In the genomic region with DNA sequence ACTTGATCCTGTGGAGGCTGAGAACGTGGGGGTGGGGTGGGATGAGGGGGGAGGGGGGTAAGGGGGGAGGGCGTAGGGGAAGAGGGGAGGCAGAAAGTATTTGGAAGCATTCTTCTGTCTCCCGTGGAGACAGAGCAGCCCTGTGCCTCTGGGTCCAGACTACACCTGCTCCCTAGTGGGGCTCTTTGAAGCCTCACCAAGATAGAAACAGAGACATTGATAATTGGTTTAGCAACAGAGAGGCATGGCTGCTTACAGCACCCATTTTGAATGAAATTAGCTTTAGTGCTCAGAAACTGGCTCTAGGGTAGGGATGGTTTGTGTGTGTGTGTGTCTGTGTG, we compare ENCODE assay signal across 10 mouse cellular contexts. TPM values are rescaled to one million over a fixed set of nuclear protein-coding genes. Genes with fewer than 3 reads are reported as not detected.
A peak's percentile ranks its signal among the peaks of the same experiment; 100 is the strongest.
DNase-seq lines count a peak whose midpoint lies in the region; ATAC-seq and TF ChIP-seq lines count a peak whose summit lies in the region.
"Had no signal": no experiment of that assay in that cellular context is flagged by ENCODE, and none has a peak within 500 bp of the region (broad histone marks: within the 10 kb centered on the region; RNA-seq: fewer than 3 reads in every experiment).

No protein-coding gene starts in this region.

- H3K9ac ChIP-seq in embryonic facial prominence, embryonic 13.5 days = no peak overlapping the region
- no peak overlapping the region for H3K9ac ChIP-seq in hindbrain, postnatal 0 days (replicated peaks; ENCODE audit: low read length)

- no peaks in the 10 kb centered on the region for H3K27me3 ChIP-seq in embryonic facial prominence, embryonic 13.5 days
- no peaks in the 10 kb centered on the region for H3K27me3 ChIP-seq in hindbrain, postnatal 0 days (ENCODE audit: insufficient read depth, low read length)

- H3K36me3 ChIP-seq in embryonic facial prominence, embryonic 13.5 days = no peaks in the 10 kb centered on the region
- no peaks in the 10 kb centered on the region for H3K36me3 ChIP-seq in hindbrain, postnatal 0 days (ENCODE audit: insufficient read depth, low read length)

- H3K4me1 ChIP-seq in embryonic facial prominence, embryonic 13.5 days = peaks cover 50% of the 10 kb centered on the region
- H3K4me1 ChIP-seq in hindbrain, postnatal 0 days (ENCODE audit: insufficient read depth, low read length) = peaks cover 19% of the 10 kb centered on the region; the same call in 1 of the 2 replicates

- WGBS in embryonic facial prominence, embryonic 13.5 days = 10% methylated on average over 3 of the region's 3 CpGs
- WGBS in hindbrain, postnatal 0 days = 3% methylated on average over 2 of the region's 3 CpGs

- no peaks in the 10 kb centered on the region for H3K9me3 ChIP-seq in embryonic facial prominence, embryonic 13.5 days
- no peaks in the 10 kb centered on the region for H3K9me3 ChIP-seq in hindbrain, postnatal 0 days (ENCODE audit: low read length)

- peak; percentile 11; the same call in 1 of the 2 replicates for ATAC-seq in embryonic facial prominence, embryonic 13.5 days (ENCODE audit: insufficient number of reproducible peaks, insufficient read depth, low FRiP score, low TSS enrichment, low read depth)
- ATAC-seq in hindbrain, postnatal 0 days = peak; percentile 24; the same call in 1 of the 2 replicates

- no peak for DNase-seq in left cerebral cortex, adult 2 months (ENCODE audit: extremely low spot score in 1 of 2, low spot score in 2 of 2)
- DNase-seq in left cerebral cortex, postnatal 14 days (ENCODE audit: low spot score in 2 of 2) = no peak
- no peak for DNase-seq in hindbrain, postnatal 0 days (ENCODE audit: low spot score)
- DNase-seq in naive thymus-derived CD4-positive, alpha-beta T cell, adult 2 months (ENCODE audit: low read depth) = peak; percentile 27
- DNase-seq in right cerebral cortex, postnatal 36 days (ENCODE audit: low spot score in 2 of 2) = no peak
- no peak for DNase-seq in adrenal gland, postnatal 25 days
- no peak for DNase-seq in embryo, embryonic 10.5 days (ENCODE audit: low spot score)
- DNase-seq: right cerebral cortex, postnatal 4 days had no signal

- intact Hi-C loops in left cerebral cortex, adult 2 months (cut with DNase I) = loop anchor here (2.0 kb wide), 1 partner anchor 44 kb away; no protein-coding TSS in a partner anchor
- intact Hi-C loops in left cerebral cortex, postnatal 14 days (cut with DNase I) = no loop called here

- no peak overlapping the region for H3K4me2 ChIP-seq in embryonic facial prominence, embryonic 13.5 days
- H3K4me2 ChIP-seq in hindbrain, postnatal 0 days (ENCODE audit: low read depth, low read length) = no peak overlapping the region

- TF ChIP-seq CTCF in left cerebral cortex, adult 2 months (IDR thresholded peaks at IDR 0.05) = no peak
- TF ChIP-seq CTCF in hindbrain, postnatal 0 days (IDR thresholded peaks at IDR 0.05; ENCODE audit: low read depth) = no peak

- H3K27ac ChIP-seq in left cerebral cortex, adult 2 months = peak overlapping the region; percentile 40
- peak overlapping the region; percentile 52 for H3K27ac ChIP-seq in embryonic facial prominence, embryonic 13.5 days
- H3K27ac ChIP-seq in hindbrain, postnatal 0 days = 0 out of 2 replicates have a peak overlapping the region, but pooled peaks have one; percentile 32

- no peak overlapping the region for H3K4me3 ChIP-seq in left cerebral cortex, adult 2 months
- no peak overlapping the region for H3K4me3 ChIP-seq in embryonic facial prominence, embryonic 13.5 days
- H3K4me3 ChIP-seq in hindbrain, postnatal 0 days (ENCODE audit: low read length) = no peak overlapping the region
- H3K4me3 ChIP-seq: erythroblast, embryonic 14.5 days had no signal

RNA-seq across cellular contexts. Expression of a gene that starts 46.3 kb away (rescaled TPM):
- 10 to 100 TPM; 16.5 to 18.7 TPM for total RNA-seq in left cerebral cortex, adult 2 months (2021)
- total RNA-seq in left cerebral cortex, postnatal 14 days (2021) = 10 to 100 TPM; 10.5 to 13.0 TPM
- polyA plus RNA-seq in embryonic facial prominence, embryonic 13.5 days (2015; fragmentation: Nextera tagmentation; extraction: Ambion mirVana) = 17.2 and 19.6 TPM in 2 replicates
- 23.9 and 39.9 TPM in 2 replicates for total RNA-seq in hindbrain, postnatal 0 days (2014; rRNA removed)
- polyA plus RNA-seq in hindbrain, postnatal 0 days (2015; fragmentation: Nextera tagmentation; extraction: Ambion mirVana) = 10.4 and 11.6 TPM in 2 replicates
- 48.4 and 50.5 TPM in 2 replicates for total RNA-seq in adrenal gland, postnatal 25 days (2021)
- polyA plus RNA-seq: erythroblast, embryonic 14.5 days had no signal
